Mouse (Mus musculus) neural tube, embryonic 13.5 days (tissue): ENCODE measurements around the gene D5Ertd579e. TPM values are rescaled to one million over a fixed set of nuclear protein-coding genes. Genes with fewer than 3 reads are reported as not detected.

Experiments
- ATAC-seq: fragments of 200-750 bp; cut with Nextera tagmentation; 2 replicates; pipeline ENCODE4 v1.8.0; 2017; ENCODE audit warnings: low read depth, mild to moderate bottlenecking, moderate TSS enrichment, moderate library complexity
- H3K27ac ChIP-seq: fragments of 300-500 bp; sonication (generic); replicated peaks from 2 replicates; pipeline ENCODE4 v1.5.1; 2015; ENCODE audit warnings: moderate library complexity, mild to moderate bottlenecking, inconsistent platforms
- H3K27me3 ChIP-seq: fragments of 300-500 bp; sonication (generic); 2 replicates; pipeline ENCODE4 v1.6.1; 2015; ENCODE audit warnings: mild to moderate bottlenecking, inconsistent platforms
- H3K36me3 ChIP-seq: fragments of 300-500 bp; sonication (generic); 2 replicates; pipeline ENCODE4 v1.6.1; 2015; ENCODE audit warnings: mild to moderate bottlenecking, inconsistent platforms
- H3K4me1 ChIP-seq: fragments of 300-500 bp; sonication (generic); replicated peaks from 2 replicates; pipeline ENCODE4 v1.6.1; 2015; ENCODE audit warnings: inconsistent platforms
- H3K4me2 ChIP-seq: fragments of 300-500 bp; sonication (generic); 2 replicates; pipeline ENCODE4 v1.6.1; 2015; ENCODE audit warnings: inconsistent platforms, mild to moderate bottlenecking, moderate library complexity
- H3K4me3 ChIP-seq: fragments of 300-500 bp; sonication (generic); 2 replicates; pipeline ENCODE4 v1.5.1; 2015; ENCODE audit warnings: mild to moderate bottlenecking, inconsistent platforms
- H3K9ac ChIP-seq: fragments of 300-500 bp; sonication (generic); 2 replicates; pipeline ENCODE4 v1.6.1; 2015; ENCODE audit warnings: moderate library complexity, mild to moderate bottlenecking, inconsistent platforms
- H3K9me3 ChIP-seq: fragments of 300-500 bp; sonication (generic); 2 replicates; pipeline ENCODE4 v1.6.1; 2016; ENCODE audit warnings: inconsistent platforms
- WGBS: fragments of 180-500 bp; shearing (Covaris S2); methylation state at CpG from one replicate; pipeline ENCODE4 v1.1.7; 2015; 5-methylcytosine and 5-hydroxymethylcytosine counted together
- polyA plus RNA-seq: library from polyadenylated mRNA; unstranded; fragments of >200 nt; fragmentation: Nextera tagmentation; extraction: Ambion mirVana; gene quantifications from 2 replicates; pipeline ENCODE4 v1.2.1, GENCODE M21; 2015

D5Ertd579e gene
- polyA plus RNA-seq, 1 experiment from 2014 or later: 26.6 TPM

GRCm38 (mm10) chr5:36717889-36718288 is 22.1 kb upstream of the D5Ertd579e start:
- Histone ChIP-seq H3K27me3 (no peaks in the 10 kb centered on the region), H3K9me3 (no peaks in the 10 kb centered on the region), H3K4me3 (no peak overlapping the region), H3K4me1 (peaks cover 5% of the 10 kb centered on the region), H3K27ac (no peak overlapping the region), H3K36me3 (no peaks in the 10 kb centered on the region), H3K4me2 (no peak overlapping the region), H3K9ac (no peak overlapping the region)
- no peak for ATAC-seq
- WGBS: 73% methylated on average over 3 of the region's 3 CpGs

GRCm38 (mm10) chr5:36716816-36717215 is 21.0 kb upstream of the D5Ertd579e start:
- Histone ChIP-seq H3K4me3 (no peak overlapping the region), H3K36me3 (no peaks in the 10 kb centered on the region), H3K9me3 (no peaks in the 10 kb centered on the region), H3K4me1 (peaks cover 16% of the 10 kb centered on the region), H3K27ac (no peak overlapping the region), H3K4me2 (no peak overlapping the region), H3K9ac (no peak overlapping the region), H3K27me3 (no peaks in the 10 kb centered on the region)
- ATAC-seq: no peak
- WGBS: 71% methylated on average over 2 of the region's 2 CpGs

DNA sequence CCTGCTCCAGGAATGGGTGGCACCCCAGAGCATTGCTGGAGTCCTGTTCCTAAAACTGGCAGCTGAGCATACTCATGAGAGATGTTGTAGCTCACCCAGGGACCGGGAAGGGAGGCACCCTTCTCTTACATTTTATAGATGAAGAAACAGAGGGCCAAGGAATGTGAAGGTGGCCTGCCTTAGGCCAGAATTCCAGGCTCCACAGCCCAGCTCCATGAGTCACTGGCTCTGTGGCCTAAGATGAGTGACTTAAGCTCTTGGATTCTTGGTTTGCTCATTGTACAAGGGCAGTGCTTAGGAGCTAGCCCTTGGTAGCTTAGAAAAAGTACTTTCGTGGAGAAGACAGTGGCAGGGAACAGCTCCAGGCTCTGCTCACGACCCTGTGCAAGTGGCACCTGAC is 19.0 kb upstream of the D5Ertd579e start:
- ATAC-seq: no peak
- Histone ChIP-seq H3K36me3 (no peaks in the 10 kb centered on the region), H3K27ac (no peak overlapping the region), H3K9ac (no peak overlapping the region), H3K27me3 (no peaks in the 10 kb centered on the region), H3K4me3 (no peak overlapping the region), H3K4me2 (no peak overlapping the region), H3K4me1 (peaks cover 19% of the 10 kb centered on the region), H3K9me3 (no peaks in the 10 kb centered on the region)
- 78% methylated on average over 3 of the region's 3 CpGs for WGBS

DNA sequence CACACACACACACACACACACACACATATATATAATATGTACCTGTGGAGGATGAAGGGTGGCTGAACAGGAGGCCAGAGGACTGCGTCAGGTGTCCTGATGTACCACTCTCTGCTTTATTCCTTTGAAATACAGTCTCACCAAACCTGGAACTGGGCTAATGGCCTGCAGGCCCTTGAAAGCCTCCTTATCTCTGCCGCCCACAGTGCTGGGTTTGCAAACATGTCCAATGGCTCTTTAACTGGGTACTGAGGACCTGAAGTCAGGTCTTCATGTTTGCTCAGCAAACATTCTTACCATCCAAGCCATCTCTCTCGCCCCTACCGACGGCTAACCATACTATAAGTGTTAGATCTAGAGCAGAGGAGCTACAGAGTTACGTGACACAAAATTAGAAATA is 17.9 kb upstream of the D5Ertd579e start:
- no peak overlapping the region for H3K9ac ChIP-seq
- H3K4me2 ChIP-seq: no peak overlapping the region
- no peaks in the 10 kb centered on the region for H3K9me3 ChIP-seq
- no peak overlapping the region for H3K4me3 ChIP-seq
- no peaks in the 10 kb centered on the region for H3K36me3 ChIP-seq
- no peak for ATAC-seq
- H3K27ac ChIP-seq: no peak overlapping the region
- no peaks in the 10 kb centered on the region for H3K27me3 ChIP-seq
- 86% methylated on average over 6 of the region's 6 CpGs for WGBS
- peaks cover 19% of the 10 kb centered on the region for H3K4me1 ChIP-seq

DNA sequence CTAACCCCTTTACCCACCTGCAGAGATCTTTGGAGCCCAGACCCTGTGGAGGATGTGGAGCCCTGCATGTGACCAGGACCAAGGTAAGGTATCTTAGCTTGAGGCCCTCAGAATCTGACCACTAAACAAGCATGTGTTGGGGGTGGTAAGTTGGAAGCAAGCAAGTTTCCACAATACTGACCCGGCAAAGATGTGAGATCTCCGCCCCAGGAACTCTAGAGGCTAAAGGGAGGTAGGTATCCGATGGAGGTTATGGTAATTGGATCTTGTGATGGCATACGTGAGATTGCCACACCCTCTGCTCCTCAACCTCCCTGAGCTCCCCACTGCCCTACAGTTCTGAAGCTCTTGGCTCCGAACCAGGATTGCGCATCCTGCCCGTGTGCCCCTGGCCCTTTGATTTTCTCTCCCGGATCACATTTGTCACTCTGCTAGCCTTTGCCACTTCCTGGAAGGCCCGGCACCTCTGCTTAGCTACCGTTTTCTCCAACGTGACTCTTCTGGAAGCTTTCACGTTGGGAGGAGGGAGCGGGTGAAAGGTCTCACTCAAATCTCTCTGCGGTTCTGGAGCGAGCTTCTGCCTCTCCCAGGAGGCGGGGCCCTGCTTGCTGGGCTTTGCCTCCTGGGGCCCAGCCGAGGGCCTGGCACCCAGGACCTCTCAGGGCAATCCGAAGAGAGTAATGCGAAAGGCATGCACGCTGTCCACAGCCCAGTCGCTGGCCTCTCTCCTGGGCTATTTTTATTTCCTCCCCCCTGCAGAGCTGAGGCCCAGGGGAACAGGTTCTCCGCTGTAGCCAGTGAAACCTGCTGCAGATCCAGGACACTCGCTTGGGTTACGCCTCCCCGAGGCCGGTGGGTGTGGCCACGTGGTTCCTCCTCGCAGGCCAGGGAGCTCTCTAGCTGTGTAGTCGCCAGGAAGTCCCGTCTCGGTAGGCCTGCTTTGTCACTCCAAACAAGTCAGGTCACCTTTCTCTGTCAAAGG is 17.0 kb upstream of the D5Ertd579e start:
- H3K9me3 ChIP-seq: no peaks in the 10 kb centered on the region
- no peaks in the 10 kb centered on the region for H3K36me3 ChIP-seq
- H3K4me1 ChIP-seq: peaks cover 19% of the 10 kb centered on the region
- no peak overlapping the region for H3K27ac ChIP-seq
- H3K4me2 ChIP-seq: peak overlapping the region; percentile 57
- WGBS: 7% methylated on average over 31 of the region's 31 CpGs
- peak; percentile 72 for ATAC-seq
- peak overlapping the region; percentile 26 for H3K4me3 ChIP-seq
- peak overlapping the region; percentile 54 for H3K9ac ChIP-seq
- no peaks in the 10 kb centered on the region for H3K27me3 ChIP-seq

DNA sequence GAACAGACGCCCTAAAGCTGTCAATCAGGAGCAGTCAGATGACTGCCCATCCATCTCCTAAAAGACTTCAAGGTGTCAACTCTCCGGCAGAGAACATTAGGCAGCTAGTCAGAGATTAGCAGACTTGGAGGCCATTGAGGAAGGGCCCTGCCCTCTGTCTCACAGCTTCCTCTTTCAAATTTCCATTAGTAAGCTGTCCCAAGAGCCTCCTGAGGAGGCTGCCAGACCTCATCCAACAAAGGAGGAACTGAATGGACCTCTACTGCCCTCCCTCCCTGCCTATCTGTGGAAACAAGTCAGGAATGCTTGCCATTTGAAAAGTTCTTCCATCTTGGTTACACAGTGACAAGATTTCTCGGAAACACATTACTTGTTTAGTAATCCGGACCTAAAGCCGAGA is 16.0 kb upstream of the D5Ertd579e start:
- Histone ChIP-seq H3K4me2 (no peak overlapping the region), H3K9ac (no peak overlapping the region), H3K4me3 (no peak overlapping the region), H3K27ac (no peak overlapping the region), H3K27me3 (no peaks in the 10 kb centered on the region), H3K4me1 (peaks cover 19% of the 10 kb centered on the region), H3K36me3 (no peaks in the 10 kb centered on the region), H3K9me3 (no peaks in the 10 kb centered on the region)
- ATAC-seq: no peak
- WGBS: 49% methylated on average over 5 of the region's 5 CpGs

GRCm38 (mm10) chr5:36705792-36706191 is 10.0 kb upstream of the D5Ertd579e start:
- Histone ChIP-seq H3K27ac (no peak overlapping the region), H3K4me2 (no peak overlapping the region), H3K4me3 (no peak overlapping the region), H3K9ac (no peak overlapping the region), H3K9me3 (no peaks in the 10 kb centered on the region), H3K36me3 (no peaks in the 10 kb centered on the region), H3K27me3 (no peaks in the 10 kb centered on the region), H3K4me1 (no peaks in the 10 kb centered on the region)
- no peak for ATAC-seq
- WGBS: 81% methylated on average over 5 of the region's 5 CpGs

GRCm38 (mm10) chr5:36705390-36705789 is 9.6 kb upstream of the D5Ertd579e start:
- H3K9me3 ChIP-seq: no peaks in the 10 kb centered on the region
- H3K4me3 ChIP-seq: no peak overlapping the region
- no peak overlapping the region for H3K27ac ChIP-seq
- no peak overlapping the region for H3K9ac ChIP-seq
- H3K36me3 ChIP-seq: no peaks in the 10 kb centered on the region
- no peaks in the 10 kb centered on the region for H3K4me1 ChIP-seq
- H3K4me2 ChIP-seq: no peak overlapping the region
- ATAC-seq: no peak
- no peaks in the 10 kb centered on the region for H3K27me3 ChIP-seq
- 83% methylated on average over 5 of the region's 5 CpGs for WGBS

GRCm38 (mm10) chr5:36704684-36705083 is 8.9 kb upstream of the D5Ertd579e start:
- Histone ChIP-seq H3K4me2 (no peak overlapping the region), H3K9me3 (no peaks in the 10 kb centered on the region), H3K4me1 (no peaks in the 10 kb centered on the region), H3K9ac (no peak overlapping the region), H3K4me3 (no peak overlapping the region), H3K27me3 (no peaks in the 10 kb centered on the region), H3K36me3 (no peaks in the 10 kb centered on the region), H3K27ac (no peak overlapping the region)
- 76% methylated on average over 6 of the region's 6 CpGs for WGBS
- ATAC-seq: no peak

GRCm38 (mm10) chr5:36700939-36701620 is 5.3 kb upstream of the D5Ertd579e start:
- Histone ChIP-seq H3K4me2 (no peak overlapping the region), H3K9ac (no peak overlapping the region), H3K4me1 (peaks cover 6% of the 10 kb centered on the region), H3K36me3 (no peaks in the 10 kb centered on the region), H3K9me3 (no peaks in the 10 kb centered on the region), H3K4me3 (no peak overlapping the region), H3K27ac (no peak overlapping the region), H3K27me3 (no peaks in the 10 kb centered on the region)
- no peak for ATAC-seq
- 80% methylated on average over 6 of the region's 6 CpGs for WGBS

DNA sequence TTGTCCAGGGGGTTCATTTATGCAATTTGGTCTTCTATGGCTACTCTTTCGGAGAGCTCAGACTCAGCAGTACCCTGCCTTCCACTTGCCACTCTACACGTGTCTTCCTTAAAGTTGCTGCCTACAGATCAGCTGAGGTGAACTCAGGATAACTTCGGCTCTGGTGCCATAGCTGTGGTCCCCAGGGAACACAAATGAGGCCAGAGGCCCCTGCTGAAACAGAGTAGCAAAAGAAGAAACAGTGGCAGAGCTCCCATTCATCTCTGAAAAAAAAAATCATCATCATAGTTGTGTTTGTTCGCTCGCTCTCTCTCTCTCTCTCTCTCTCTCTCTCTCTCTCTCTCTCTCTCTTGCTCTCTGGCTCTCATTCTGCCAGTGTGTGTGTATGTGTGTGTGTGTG is 2.9 kb upstream of the D5Ertd579e start:
- Histone ChIP-seq H3K27ac (no peak overlapping the region), H3K9me3 (no peaks in the 10 kb centered on the region), H3K27me3 (no peaks in the 10 kb centered on the region), H3K36me3 (no peaks in the 10 kb centered on the region), H3K4me3 (no peak overlapping the region), H3K9ac (no peak overlapping the region), H3K4me1 (peaks cover 13% of the 10 kb centered on the region), H3K4me2 (no peak overlapping the region)
- no peak for ATAC-seq
- 76% methylated on average over 5 of the region's 5 CpGs for WGBS

GRCm38 (mm10) chr5:36698067-36698670 is 2.3 kb upstream of the D5Ertd579e start:
- no peaks in the 10 kb centered on the region for H3K27me3 ChIP-seq
- 72% methylated on average over 7 of the region's 7 CpGs for whole genome bisulfite sequencing
- H3K9ac ChIP-seq: no peak overlapping the region
- no peaks in the 10 kb centered on the region for H3K36me3 ChIP-seq
- H3K4me2 ChIP-seq: no peak overlapping the region
- ATAC-seq: no peak
- H3K4me3 ChIP-seq: no peak overlapping the region
- H3K9me3 ChIP-seq: no peaks in the 10 kb centered on the region
- H3K4me1 ChIP-seq: peaks cover 18% of the 10 kb centered on the region
- H3K27ac ChIP-seq: no peak overlapping the region
